In the genomic region with DNA sequence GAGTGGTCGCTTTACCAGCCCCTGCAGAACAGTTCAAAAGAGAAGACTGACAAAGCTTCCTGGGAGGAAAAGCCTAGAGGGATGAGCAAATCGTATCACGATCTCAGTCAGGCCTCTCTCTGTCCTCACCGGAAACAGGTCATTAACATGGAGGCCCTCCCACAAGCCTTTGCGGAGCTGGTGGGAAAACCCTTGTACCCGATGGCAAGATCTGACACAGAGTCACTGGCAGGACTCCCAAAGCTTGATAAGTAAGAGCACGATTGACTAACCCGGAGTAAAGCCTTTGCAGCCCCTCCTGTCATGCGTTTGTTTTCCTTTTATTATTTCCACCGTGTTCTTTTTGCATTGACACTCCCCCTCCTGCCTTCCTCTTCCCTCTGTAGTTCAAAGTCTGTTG, we compare ENCODE assay signal across 14 mouse cellular contexts.
DNase-seq lines count a peak whose midpoint lies in the region.
"Had no signal": no experiment of that assay in that cellular context is flagged by ENCODE, and none has a peak within 500 bp of the region (broad histone marks: within the 10 kb centered on the region; RNA-seq: fewer than 3 reads in every experiment).

No protein-coding gene starts in this region.

- DNase-seq in cerebellum, postnatal 25 days: peak; percentile 25 to 39
- no peak for DNase-seq in cerebellum, adult 8-10 months
- DNase-seq in layer of hippocampus, adult 11-12 months (ENCODE audit: low spot score): peak; percentile 11
- no peak for DNase-seq in layer of hippocampus, adult 9-10 months (ENCODE audit: low spot score)
- peak; percentile 17 for DNase-seq in right cerebral cortex, postnatal 4 days
- DNase-seq in right cerebral cortex, postnatal 14 days: no peak
- DNase-seq in spleen, postnatal 10 days (ENCODE audit: low spot score in 2 of 2): no peak
- no peak for DNase-seq in adrenal gland, adult (ENCODE audit: inconsistent age in 2 of 2, low spot score in 1 of 2)
- DNase-seq: B cell, adult 2 months; heart, adult 11 months; heart, postnatal 36 days; kidney, adult 18-20 months; liver, embryonic 13.5 days; thymus, postnatal 14 days had no signal

Comparison
In these comparisons a context has a peak if more than half of its experiments do, and no peak if none do; other contexts are left out.
1. DNase-seq: peak in cerebellum, postnatal 25 days (2 of 2), layer of hippocampus, adult 11-12 months (single experiment) and right cerebral cortex, postnatal 4 days (single experiment); none in cerebellum, adult 8-10 months (single experiment), layer of hippocampus, adult 9-10 months (single experiment), right cerebral cortex, postnatal 14 days (single experiment), spleen, postnatal 10 days (0 of 2) and adrenal gland, adult (0 of 2).